Mouse (Mus musculus): ENCODE data around the gene Stard9. TPM values are rescaled to one million over a fixed set of nuclear protein-coding genes. Genes with fewer than 3 reads are reported as not detected.
"Not testable (repeated sequence)": the region's sequence is repeated elsewhere in the genome, so short reads cannot be mapped to it uniquely, and the experiment has no call there.

Stard9 gene
- polyA plus RNA-seq, 1 experiment from 2014 or later = 5.4 TPM

DNA sequence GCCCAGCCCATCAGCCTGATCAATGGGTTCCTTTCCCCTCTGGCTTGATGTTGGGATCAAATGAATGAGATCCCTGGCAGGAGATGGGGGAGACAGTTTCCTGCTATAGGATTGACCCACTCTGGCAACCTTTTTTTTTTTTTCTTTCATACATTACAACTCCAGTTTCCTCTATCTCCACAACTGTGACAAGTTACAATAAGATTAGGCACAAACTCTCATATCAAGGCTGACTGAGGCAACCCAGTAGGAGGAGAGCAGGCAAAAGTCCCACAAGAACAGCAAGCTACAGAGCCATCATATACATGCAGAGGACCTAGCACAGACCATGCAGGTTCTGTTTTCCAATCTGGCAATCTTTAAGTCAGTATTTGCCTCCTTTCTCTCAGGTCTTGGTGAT is 30.4 kb downstream of the Stard9 start:
- no peaks in the 10 kb centered on the region for H3K36me3 ChIP-seq (ENCODE audit: control insufficient read depth, insufficient read depth, low read length)
- H3K4me3 ChIP-seq (ENCODE audit: low read depth, low read length) = no peak overlapping the region
- H3K27me3 ChIP-seq (ENCODE audit: control insufficient read depth, insufficient read depth, low read length) = no peaks in the 10 kb centered on the region
- H3K9ac ChIP-seq (ENCODE audit: low read length) = no peak overlapping the region
- ATAC-seq (replicated peaks; ENCODE audit: low FRiP score) (no peak), DNase-seq (ENCODE audit: low spot score) (no peak)
- no peaks in the 10 kb centered on the region for H3K4me1 ChIP-seq (replicated peaks; ENCODE audit: control insufficient read depth, insufficient read depth, low read length)
- H3K9me3 ChIP-seq (ENCODE audit: control insufficient read depth, low read length) = no peaks in the 10 kb centered on the region
- no peak overlapping the region for H3K4me2 ChIP-seq (ENCODE audit: low read depth, low read length, severe bottlenecking)
- H3K27ac ChIP-seq (ENCODE audit: low read depth, low read length) = no peak overlapping the region

GRCm38 (mm10) chr2:120660486-120661078 is 31.7 kb downstream of the Stard9 start:
- Histone ChIP-seq H3K9me3 (ENCODE audit: control insufficient read depth, low read length) (no peaks in the 10 kb centered on the region), H3K4me1 (replicated peaks; ENCODE audit: control insufficient read depth, insufficient read depth, low read length) (no peaks in the 10 kb centered on the region), H3K4me3 (ENCODE audit: low read depth, low read length) (no peak overlapping the region), H3K27ac (ENCODE audit: low read depth, low read length) (no peak overlapping the region), H3K27me3 (ENCODE audit: control insufficient read depth, insufficient read depth, low read length) (no peaks in the 10 kb centered on the region), H3K9ac (ENCODE audit: low read length) (no peak overlapping the region), H3K4me2 (ENCODE audit: low read depth, low read length, severe bottlenecking) (no peak overlapping the region), H3K36me3 (ENCODE audit: control insufficient read depth, insufficient read depth, low read length) (no peaks in the 10 kb centered on the region)
- 93% methylated on average over 5 of the region's 5 CpGs for WGBS
- DNase-seq (ENCODE audit: low spot score) = no peak
- no peak for ATAC-seq (replicated peaks; ENCODE audit: low FRiP score)

DNA sequence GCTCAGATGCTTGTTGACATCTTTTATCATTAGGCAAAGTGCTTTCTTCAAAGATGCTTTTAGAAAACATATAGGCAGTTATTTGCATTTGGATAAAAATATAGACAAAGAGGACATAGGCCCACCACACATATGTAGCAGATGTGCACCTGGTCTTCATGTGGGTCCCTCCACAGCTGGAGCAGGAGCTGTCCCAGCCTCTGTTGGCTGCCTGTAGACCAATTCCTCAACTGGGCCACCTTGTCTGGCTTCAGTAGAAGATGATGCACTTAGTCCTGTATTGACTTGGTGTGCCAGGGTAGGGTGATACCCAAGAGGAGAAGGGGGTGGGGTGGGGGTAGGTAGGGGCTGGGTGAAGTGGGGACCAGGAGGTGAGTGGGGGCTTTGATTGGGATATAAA is 33.8 kb downstream of the Stard9 start:
- H3K4me3 ChIP-seq (ENCODE audit: low read depth, low read length) = no peak overlapping the region
- no peaks in the 10 kb centered on the region for H3K27me3 ChIP-seq (ENCODE audit: control insufficient read depth, insufficient read depth, low read length)
- no peak overlapping the region for H3K4me2 ChIP-seq (ENCODE audit: low read depth, low read length, severe bottlenecking)
- H3K4me1 ChIP-seq (replicated peaks; ENCODE audit: control insufficient read depth, insufficient read depth, low read length) = no peaks in the 10 kb centered on the region
- H3K9ac ChIP-seq (ENCODE audit: low read length) = no peak overlapping the region
- no peaks in the 10 kb centered on the region for H3K36me3 ChIP-seq (ENCODE audit: control insufficient read depth, insufficient read depth, low read length)
- ATAC-seq (replicated peaks; ENCODE audit: low FRiP score) (no peak), DNase-seq (ENCODE audit: low spot score) (no peak)
- H3K27ac ChIP-seq (ENCODE audit: low read depth, low read length) = no peak overlapping the region
- no peaks in the 10 kb centered on the region for H3K9me3 ChIP-seq (ENCODE audit: control insufficient read depth, low read length)

DNA sequence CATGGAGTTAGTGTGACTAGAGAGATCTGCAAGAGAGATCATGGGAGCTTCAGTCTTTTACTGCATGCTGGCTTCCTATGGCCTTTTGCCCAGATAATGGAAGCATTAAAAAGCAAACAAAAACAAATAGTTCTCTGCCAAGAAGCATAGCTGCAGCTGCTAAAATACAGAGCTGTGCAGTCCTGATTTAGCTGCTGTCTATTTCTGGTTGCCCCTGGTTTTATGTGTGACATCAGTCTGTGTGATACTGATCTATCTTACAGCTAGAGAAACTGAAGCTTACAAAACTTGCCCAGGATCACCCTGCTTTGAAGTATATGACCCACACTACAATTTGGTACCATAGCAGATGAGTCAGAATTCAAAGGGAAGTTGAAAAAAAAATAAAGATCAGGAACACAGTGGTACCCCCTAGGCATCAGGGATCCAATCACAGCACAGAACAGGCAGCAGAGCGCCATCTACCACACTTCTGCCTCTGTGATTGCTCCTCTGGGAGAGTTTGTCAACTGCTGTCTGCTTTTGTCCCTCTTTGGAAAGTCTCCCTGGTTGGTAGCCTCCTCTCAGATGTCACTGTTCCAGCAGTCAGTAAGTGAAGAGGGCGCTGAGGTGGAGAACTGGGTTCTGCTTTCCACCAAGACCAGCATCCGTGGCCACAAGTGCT is 34.7 kb downstream of the Stard9 start:
- no peaks in the 10 kb centered on the region for H3K36me3 ChIP-seq (ENCODE audit: control insufficient read depth, insufficient read depth, low read length)
- WGBS = 70% methylated on average over 3 of the region's 3 CpGs
- H3K4me1 ChIP-seq (replicated peaks; ENCODE audit: control insufficient read depth, insufficient read depth, low read length) = no peaks in the 10 kb centered on the region
- DNase-seq (ENCODE audit: low spot score) = no peak
- H3K9ac ChIP-seq (ENCODE audit: low read length) = no peak overlapping the region
- no peaks in the 10 kb centered on the region for H3K27me3 ChIP-seq (ENCODE audit: control insufficient read depth, insufficient read depth, low read length)
- no peak for ATAC-seq (replicated peaks; ENCODE audit: low FRiP score)
- no peak overlapping the region for H3K4me2 ChIP-seq (ENCODE audit: low read depth, low read length, severe bottlenecking)
- H3K4me3 ChIP-seq (ENCODE audit: low read depth, low read length) = no peak overlapping the region
- no peak overlapping the region for H3K27ac ChIP-seq (ENCODE audit: low read depth, low read length)
- H3K9me3 ChIP-seq (ENCODE audit: control insufficient read depth, low read length) = no peaks in the 10 kb centered on the region

DNA sequence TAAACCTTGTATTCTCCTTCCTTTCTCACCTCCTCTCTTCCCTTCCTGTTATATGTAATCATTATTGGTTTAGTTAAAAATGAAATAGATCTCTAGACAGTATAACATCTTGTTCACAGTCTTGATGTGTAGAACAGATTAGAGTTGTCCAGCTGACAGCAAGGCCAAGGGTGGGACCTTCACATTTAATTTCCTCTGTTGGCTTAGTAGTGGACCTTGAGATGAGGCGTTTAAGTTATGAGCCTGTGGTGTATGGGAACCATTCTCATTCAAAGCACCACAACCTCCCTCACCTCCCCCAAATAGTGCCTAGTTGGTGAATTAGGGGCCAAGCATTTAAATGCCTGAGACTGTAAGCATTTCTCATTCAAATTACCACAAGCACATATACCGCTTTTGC is 38.5 kb downstream of the Stard9 start:
- WGBS = 92% methylated on average over 2 of the region's 2 CpGs
- Histone ChIP-seq H3K27ac (ENCODE audit: low read depth, low read length) (no peak overlapping the region), H3K4me2 (ENCODE audit: low read depth, low read length, severe bottlenecking) (no peak overlapping the region), H3K4me1 (replicated peaks; ENCODE audit: control insufficient read depth, insufficient read depth, low read length) (no peaks in the 10 kb centered on the region), H3K4me3 (ENCODE audit: low read depth, low read length) (no peak overlapping the region), H3K9ac (ENCODE audit: low read length) (no peak overlapping the region), H3K27me3 (ENCODE audit: control insufficient read depth, insufficient read depth, low read length) (no peaks in the 10 kb centered on the region), H3K9me3 (ENCODE audit: control insufficient read depth, low read length) (no peaks in the 10 kb centered on the region), H3K36me3 (ENCODE audit: control insufficient read depth, insufficient read depth, low read length) (no peaks in the 10 kb centered on the region)
- DNase-seq (ENCODE audit: low spot score) = no peak
- ATAC-seq (replicated peaks; ENCODE audit: low FRiP score) = no peak

DNA sequence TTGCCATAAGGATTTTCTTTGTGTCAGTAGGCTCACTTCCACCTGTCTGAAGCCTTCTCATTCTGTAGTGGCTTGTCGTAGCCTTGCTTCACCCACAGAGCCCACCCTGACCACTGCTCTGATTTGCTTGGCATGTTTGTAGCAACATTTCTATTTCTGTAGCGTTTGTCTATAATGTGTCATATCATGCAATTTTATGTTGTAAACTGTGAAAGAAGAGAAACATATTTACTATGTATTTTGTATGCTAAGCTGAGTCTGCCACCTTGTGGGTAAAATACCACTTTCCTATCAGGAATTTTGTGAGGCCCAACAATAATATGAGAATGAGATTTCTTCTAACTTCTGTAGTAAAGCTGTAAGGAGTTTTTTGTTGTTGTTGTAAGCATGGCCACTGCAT is 41.3 kb downstream of the Stard9 start:
- no peak for ATAC-seq (replicated peaks; ENCODE audit: low FRiP score)
- no peak overlapping the region for H3K9ac ChIP-seq (ENCODE audit: low read length)

DNA sequence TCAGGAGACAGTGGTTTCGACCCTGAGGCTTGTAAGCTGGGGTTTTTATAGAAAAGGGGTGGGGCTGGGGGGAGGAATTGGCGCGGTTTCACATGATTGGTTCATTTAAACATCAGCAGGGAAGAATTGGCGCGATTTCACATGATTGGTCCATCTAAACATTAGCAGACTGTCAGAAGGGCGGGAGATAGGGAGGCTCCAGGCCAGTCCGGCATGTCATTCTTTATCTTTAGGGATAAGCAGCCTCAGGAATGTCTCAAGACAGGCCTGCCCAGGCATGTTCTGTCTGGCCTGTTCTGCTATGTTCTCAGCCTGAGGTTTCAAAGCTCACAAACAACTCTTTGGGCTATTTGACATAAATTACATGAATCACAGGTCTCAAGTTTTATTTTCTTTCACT is 52.2 kb downstream of the Stard9 start:
- not testable (repeated sequence) for H3K4me1 ChIP-seq (replicated peaks; ENCODE audit: control insufficient read depth, insufficient read depth, low read length); ATAC-seq (replicated peaks; ENCODE audit: low FRiP score); H3K9me3 ChIP-seq (ENCODE audit: control insufficient read depth, low read length); H3K27me3 ChIP-seq (ENCODE audit: control insufficient read depth, insufficient read depth, low read length); H3K4me2 ChIP-seq (ENCODE audit: low read depth, low read length, severe bottlenecking); H3K9ac ChIP-seq (ENCODE audit: low read length); H3K27ac ChIP-seq (ENCODE audit: low read depth, low read length); H3K4me3 ChIP-seq (ENCODE audit: low read depth, low read length); DNase-seq (ENCODE audit: low spot score); H3K36me3 ChIP-seq (ENCODE audit: control insufficient read depth, insufficient read depth, low read length)
- WGBS = 94% methylated on average over 7 of the region's 7 CpGs

More for the DNA sequence above, 41.3 kb downstream of the Stard9 start:
- Histone ChIP-seq H3K9me3 (ENCODE audit: control insufficient read depth, low read length) (no peaks in the 10 kb centered on the region), H3K27me3 (ENCODE audit: control insufficient read depth, insufficient read depth, low read length) (no peaks in the 10 kb centered on the region), H3K4me3 (ENCODE audit: low read depth, low read length) (no peak overlapping the region), H3K4me2 (ENCODE audit: low read depth, low read length, severe bottlenecking) (no peak overlapping the region), H3K36me3 (ENCODE audit: control insufficient read depth, insufficient read depth, low read length) (no peaks in the 10 kb centered on the region), H3K4me1 (replicated peaks; ENCODE audit: control insufficient read depth, insufficient read depth, low read length) (no peaks in the 10 kb centered on the region), H3K27ac (ENCODE audit: low read depth, low read length) (no peak overlapping the region)
- no peak for DNase-seq (ENCODE audit: low spot score)
- 88% methylated on average over 2 of the region's 2 CpGs for WGBS

DNA sequence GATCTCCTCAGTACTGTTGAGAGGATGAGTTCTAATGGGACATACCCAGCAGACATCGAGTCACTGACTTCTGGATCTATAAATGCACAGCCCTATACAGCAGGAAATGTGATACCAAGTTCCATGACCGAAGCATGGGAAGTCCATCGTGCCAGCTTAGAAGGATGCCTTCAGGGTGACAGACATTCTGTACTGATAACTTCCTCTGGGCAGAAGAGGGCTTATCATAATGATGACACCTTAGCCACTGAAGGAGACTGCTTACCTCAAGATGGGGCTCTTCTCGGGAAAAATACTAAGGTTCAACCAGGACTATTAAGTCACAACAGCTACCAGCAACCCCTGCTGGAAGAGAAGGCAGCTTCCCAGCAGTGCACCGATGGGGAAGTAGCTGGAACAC is 68.8 kb downstream of the Stard9 start:
- 90% methylated on average over 5 of the region's 5 CpGs for WGBS

GRCm38 (mm10) chr2:120700379-120700885 is 71.5 kb downstream of the Stard9 start:
- Histone ChIP-seq H3K27ac (ENCODE audit: low read depth, low read length) (no peak overlapping the region), H3K4me1 (replicated peaks; ENCODE audit: control insufficient read depth, insufficient read depth, low read length) (no peaks in the 10 kb centered on the region), H3K36me3 (ENCODE audit: control insufficient read depth, insufficient read depth, low read length) (no peaks in the 10 kb centered on the region; the same call in 1 of the 2 replicates), H3K4me2 (ENCODE audit: low read depth, low read length, severe bottlenecking) (no peak overlapping the region), H3K4me3 (ENCODE audit: low read depth, low read length) (no peak overlapping the region), H3K9ac (ENCODE audit: low read length) (no peak overlapping the region), H3K9me3 (ENCODE audit: control insufficient read depth, low read length) (no peaks in the 10 kb centered on the region), H3K27me3 (ENCODE audit: control insufficient read depth, insufficient read depth, low read length) (no peaks in the 10 kb centered on the region)
- DNase-seq (ENCODE audit: low spot score) = no peak
- ATAC-seq (replicated peaks; ENCODE audit: low FRiP score) = no peak
- 83% methylated on average over 3 of the region's 3 CpGs for WGBS

More for the DNA sequence above, 68.8 kb downstream of the Stard9 start:
- Histone ChIP-seq H3K9me3 (ENCODE audit: control insufficient read depth, low read length) (no peaks in the 10 kb centered on the region), H3K9ac (ENCODE audit: low read length) (no peak overlapping the region), H3K27ac (ENCODE audit: low read depth, low read length) (no peak overlapping the region), H3K36me3 (ENCODE audit: control insufficient read depth, insufficient read depth, low read length) (no peaks in the 10 kb centered on the region; the same call in 1 of the 2 replicates), H3K4me1 (replicated peaks; ENCODE audit: control insufficient read depth, insufficient read depth, low read length) (no peaks in the 10 kb centered on the region), H3K4me3 (ENCODE audit: low read depth, low read length) (no peak overlapping the region), H3K4me2 (ENCODE audit: low read depth, low read length, severe bottlenecking) (no peak overlapping the region), H3K27me3 (ENCODE audit: control insufficient read depth, insufficient read depth, low read length) (no peaks in the 10 kb centered on the region)
- ATAC-seq (replicated peaks; ENCODE audit: low FRiP score) (no peak), DNase-seq (ENCODE audit: low spot score) (no peak)

Measured in forebrain, embryonic 11.5 days (tissue).